Comparison of ENCODE assay signal across 8 mouse cellular contexts in genomic region chr14:64587699-64588434, GRCm38 (mm10).
DNase-seq lines count a peak whose midpoint lies in the region; ATAC-seq lines count a peak whose summit lies in the region.

No protein-coding gene starts in this region.

- intact Hi-C loops in heart, postnatal 14 days (cut with DNase I): no loop called here

- 0 out of 2 replicates have a peak overlapping the region, but pooled peaks have one; percentile 20 for H3K9ac ChIP-seq in heart, embryonic 16.5 days (ENCODE audit: low read length)
- peak overlapping the region; percentile 99 for H3K9ac ChIP-seq in forebrain, embryonic 14.5 days (ENCODE audit: low read length)

- no peaks in the 10 kb centered on the region for H3K9me3 ChIP-seq in heart, embryonic 16.5 days (replicated peaks; ENCODE audit: control insufficient read depth, low read length)
- no peaks in the 10 kb centered on the region for H3K9me3 ChIP-seq in forebrain, embryonic 14.5 days (replicated peaks; ENCODE audit: control insufficient read depth, low read length)

- H3K4me2 ChIP-seq in heart, embryonic 16.5 days (ENCODE audit: low read depth, low read length): peak overlapping the region; percentile 76
- peak overlapping the region; percentile 96 for H3K4me2 ChIP-seq in forebrain, embryonic 14.5 days (ENCODE audit: low read length)

- WGBS in heart, embryonic 16.5 days: 1% methylated on average over 38 of the region's 40 CpGs
- under 1% methylated on average over 36 of the region's 40 CpGs for WGBS in forebrain, embryonic 14.5 days

- DNase-seq in heart, postnatal 14 days: no peak
- DNase-seq in forebrain, embryonic 14.5 days (ENCODE audit: low spot score): peak; percentile 92
- DNase-seq in layer of hippocampus, postnatal 36 days: peak; percentile 60 to 74
- peak; percentile 40 for DNase-seq in neural tube, embryonic 10.5 days (ENCODE audit: extremely low spot score, low spot score)
- DNase-seq in adrenal gland, postnatal 4 days (ENCODE audit: low spot score in 2 of 2): no peak
- no peak for DNase-seq in spleen, postnatal 4 days (ENCODE audit: low spot score in 2 of 2)

- peaks cover 22% of the 10 kb centered on the region for H3K4me1 ChIP-seq in heart, embryonic 16.5 days (ENCODE audit: control insufficient read depth, insufficient read depth, low read length)
- H3K4me1 ChIP-seq in forebrain, embryonic 14.5 days (ENCODE audit: control insufficient read depth, insufficient read depth, low read length): peaks cover 22% of the 10 kb centered on the region

- no peaks in the 10 kb centered on the region for H3K36me3 ChIP-seq in heart, embryonic 16.5 days (ENCODE audit: control insufficient read depth, insufficient read depth)
- H3K36me3 ChIP-seq in forebrain, embryonic 14.5 days (ENCODE audit: control insufficient read depth, insufficient read depth, low read length): peaks cover 28% of the 10 kb centered on the region

- peaks cover 85% of the 10 kb centered on the region for H3K27me3 ChIP-seq in heart, embryonic 16.5 days (ENCODE audit: control insufficient read depth, insufficient read depth, low read length)
- no peaks in the 10 kb centered on the region for H3K27me3 ChIP-seq in forebrain, embryonic 14.5 days (replicated peaks; ENCODE audit: control insufficient read depth, insufficient read depth, low read length)

- no peak for ATAC-seq in heart, embryonic 16.5 days (replicated peaks; ENCODE audit: extremely low read depth, insufficient read depth, low FRiP score)
- peak; percentile 17; the same call in 1 of the 2 replicates for ATAC-seq in cerebellum, adult (ENCODE audit: insufficient number of reproducible peaks, low FRiP score, low TSS enrichment)
- ATAC-seq in forebrain, embryonic 14.5 days: peak; percentile 55

- no peak overlapping the region for H3K27ac ChIP-seq in heart, embryonic 16.5 days (ENCODE audit: low read length)
- peak overlapping the region; percentile 100 for H3K27ac ChIP-seq in forebrain, embryonic 14.5 days (ENCODE audit: low read depth, low read length)

- peak overlapping the region; percentile 63 for H3K4me3 ChIP-seq in heart, embryonic 16.5 days (ENCODE audit: low read length)
- H3K4me3 ChIP-seq in forebrain, embryonic 14.5 days (ENCODE audit: low read depth, low read length): peak overlapping the region; percentile 79

Comparison
In these comparisons a context has a peak if more than half of its experiments do, and no peak if none do; other contexts are left out.
1. DNase-seq: peak in forebrain, embryonic 14.5 days (single experiment), layer of hippocampus, postnatal 36 days (2 of 2) and neural tube, embryonic 10.5 days (single experiment); none in heart, postnatal 14 days (0 of 2), adrenal gland, postnatal 4 days (0 of 2) and spleen, postnatal 4 days (0 of 2).